Mouse (Mus musculus): ENCODE data around the gene Gpr37l1.
"Not testable (repeated sequence)": the region's sequence is repeated elsewhere in the genome, so short reads cannot be mapped to it uniquely, and the experiment has no call there.

The Gpr37l1 gene

DNA sequence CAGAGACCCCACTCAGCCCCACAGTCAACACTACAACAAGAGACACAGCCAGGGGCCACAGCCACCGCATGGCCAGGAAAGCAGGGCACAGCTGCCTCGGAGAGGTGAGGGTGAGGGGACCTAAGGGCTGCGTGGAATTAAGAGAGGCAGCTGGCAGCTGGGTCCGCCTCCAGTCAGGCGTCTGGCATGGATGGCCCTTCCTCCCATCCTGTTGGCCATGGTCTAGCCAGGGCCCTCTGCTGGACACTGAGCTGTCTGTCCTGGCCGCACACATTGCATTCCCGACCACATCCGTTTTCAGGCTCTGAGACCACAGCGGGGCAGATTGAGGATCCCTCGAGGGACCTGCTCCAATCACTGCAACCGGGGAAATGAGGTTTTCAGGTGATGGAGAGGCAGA lies at the start of gene Gpr37l1:
Gpr37l1 (minus strand) TSS at position 247 of the 400 bp plus-strand sequence.
- DNase-seq: peak; percentile 75 to 81

GRCm38 (mm10) chr1:135213772-135214640 lies 46.5 kb upstream of the Gpr37l1 start:
- DNase-seq: no peak

- no peak for DNase-seq
Measured at GRCm38 (mm10) chr1:135210421-135210820, 42.9 kb upstream of the Gpr37l1 start.

DNA sequence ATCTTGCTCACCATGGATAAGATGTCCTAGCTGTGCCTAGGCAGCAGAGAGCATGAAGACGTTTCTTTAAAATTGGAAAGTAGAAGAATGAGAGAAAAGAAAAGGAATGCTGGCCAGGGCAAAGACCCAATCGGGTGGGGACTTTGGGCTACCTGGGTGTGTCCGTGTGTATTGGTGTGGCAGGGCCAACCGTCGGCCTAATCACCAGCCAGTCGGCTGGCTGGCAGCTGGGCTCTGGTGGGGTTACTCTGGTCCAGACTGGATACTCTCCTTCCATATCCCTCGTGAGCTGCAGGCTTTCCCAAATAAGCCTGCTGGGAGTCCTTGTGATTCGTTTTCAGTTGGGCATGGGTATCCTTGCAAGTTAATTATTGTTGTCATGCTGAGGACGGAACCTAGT lies 41.2 kb upstream of the Gpr37l1 start:
- DNase-seq: no peak

DNA sequence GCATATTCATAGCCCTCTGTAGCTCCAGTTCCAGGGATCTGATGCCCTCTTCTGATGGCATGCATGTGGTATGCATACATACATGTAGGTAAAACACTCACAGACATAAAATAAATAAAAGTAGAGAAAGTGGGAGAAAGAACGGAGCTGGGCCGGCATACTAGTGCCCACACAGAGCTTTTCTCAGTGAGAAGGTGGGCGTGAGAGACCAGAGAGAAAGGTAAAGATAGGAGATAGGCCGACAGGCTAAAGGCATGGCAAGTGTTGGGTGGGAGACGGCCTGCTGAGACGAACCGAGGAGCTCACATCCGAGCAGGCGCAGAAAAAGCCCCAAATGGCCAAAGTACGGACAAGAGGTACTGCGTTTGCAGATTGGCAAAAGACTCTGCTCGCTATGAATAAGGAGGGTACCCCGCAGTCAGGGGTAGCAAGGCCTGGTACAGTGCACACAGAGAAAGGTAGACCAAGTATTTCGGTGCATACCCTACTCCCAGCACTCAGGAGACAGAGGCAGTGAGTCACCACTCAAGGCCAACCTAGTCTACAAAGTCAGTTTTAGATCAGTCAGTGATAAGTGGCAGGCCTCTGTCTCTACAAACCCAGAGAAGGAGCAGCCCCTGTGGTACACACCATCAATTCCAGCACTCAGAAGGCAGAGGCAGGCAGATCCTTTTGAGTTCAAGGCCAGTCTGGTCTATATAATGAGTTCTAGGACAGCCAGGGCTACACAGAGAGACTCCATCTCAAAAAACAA lies 39.3 kb upstream of the Gpr37l1 start:
- DNase-seq: no peak

DNA sequence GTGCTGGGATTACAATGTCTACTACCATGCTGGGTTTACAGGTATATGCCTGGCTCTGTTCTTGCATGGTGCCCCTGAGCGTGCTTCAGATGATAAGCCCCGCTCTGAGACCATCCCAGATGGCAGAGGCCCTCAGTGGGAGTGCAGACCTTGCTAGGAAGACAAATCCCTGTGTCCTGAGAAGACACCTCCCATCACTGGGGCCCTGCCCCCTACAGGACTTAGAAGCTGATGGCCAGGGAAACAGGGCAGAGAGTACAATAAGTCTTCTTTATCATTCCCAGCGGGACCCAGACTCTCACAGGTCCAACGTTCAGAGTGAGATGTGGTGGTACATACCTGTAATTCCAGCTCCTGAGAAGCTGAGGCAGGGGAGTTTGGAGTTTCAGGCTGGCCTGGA lies 37.8 kb upstream of the Gpr37l1 start:
- DNase-seq: no peak

GRCm38 (mm10) chr1:135204196-135205126 lies 37.0 kb upstream of the Gpr37l1 start:
- no peak for DNase-seq

- no peak for DNase-seq
Measured at GRCm38 (mm10) chr1:135200400-135200799, 32.9 kb upstream of the Gpr37l1 start.

GRCm38 (mm10) chr1:135199014-135199819 lies 31.7 kb upstream of the Gpr37l1 start:
- no peak for DNase-seq

GRCm38 (mm10) chr1:135198412-135198811 lies 30.9 kb upstream of the Gpr37l1 start:
- no peak for DNase-seq

GRCm38 (mm10) chr1:135195907-135196440 lies 28.5 kb upstream of the Gpr37l1 start:
- peak; percentile 42 to 47 for DNase-seq

DNA sequence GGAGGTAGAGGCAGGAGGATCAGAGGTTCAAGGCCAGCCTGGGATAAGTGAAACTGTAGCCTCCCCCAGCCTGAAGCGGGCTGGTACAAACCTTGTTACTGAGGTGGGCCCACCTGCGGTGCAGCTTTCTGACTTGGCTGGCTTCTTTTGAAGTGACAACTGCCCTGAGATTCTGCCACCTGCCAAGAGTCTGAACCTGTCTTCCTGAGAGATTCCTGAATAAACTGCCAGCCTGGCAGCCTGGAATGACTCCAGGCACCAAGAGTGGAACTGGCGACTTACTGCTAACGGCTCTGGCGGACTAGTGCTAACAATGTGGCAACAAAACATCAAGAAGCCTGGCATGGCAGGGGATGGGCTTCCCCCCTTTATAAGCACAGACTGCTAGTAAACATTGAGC lies 26.9 kb upstream of the Gpr37l1 start:
- DNase-seq: peak; percentile 77 to 83

- no peak for DNase-seq
Measured at GRCm38 (mm10) chr1:135189186-135189585, 21.7 kb upstream of the Gpr37l1 start.

GRCm38 (mm10) chr1:135188197-135188596 lies 20.7 kb upstream of the Gpr37l1 start:
- peak in 1 of 2 experiments; percentile 62 for DNase-seq

DNA sequence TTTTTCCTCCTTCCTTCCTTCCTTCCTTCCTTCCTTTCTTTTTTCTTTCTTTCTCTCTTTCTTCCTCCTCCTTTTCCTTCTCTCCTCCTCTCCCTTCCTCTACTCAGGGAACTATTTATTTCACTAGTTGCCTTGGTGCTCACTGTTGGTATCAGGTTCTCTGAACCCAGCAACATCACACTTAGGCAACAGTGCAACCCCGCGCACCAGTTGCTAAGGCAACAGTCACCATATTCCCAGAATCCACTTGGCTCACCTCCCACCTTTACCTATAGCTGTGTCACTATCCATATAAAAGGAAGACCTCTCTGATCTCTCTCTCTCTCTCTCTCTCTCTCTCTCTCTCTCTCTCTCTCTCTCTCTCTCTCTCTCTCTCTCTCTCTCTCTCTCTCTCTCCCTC lies 19.5 kb upstream of the Gpr37l1 start:
- DNase-seq: not testable (repeated sequence)

DNA sequence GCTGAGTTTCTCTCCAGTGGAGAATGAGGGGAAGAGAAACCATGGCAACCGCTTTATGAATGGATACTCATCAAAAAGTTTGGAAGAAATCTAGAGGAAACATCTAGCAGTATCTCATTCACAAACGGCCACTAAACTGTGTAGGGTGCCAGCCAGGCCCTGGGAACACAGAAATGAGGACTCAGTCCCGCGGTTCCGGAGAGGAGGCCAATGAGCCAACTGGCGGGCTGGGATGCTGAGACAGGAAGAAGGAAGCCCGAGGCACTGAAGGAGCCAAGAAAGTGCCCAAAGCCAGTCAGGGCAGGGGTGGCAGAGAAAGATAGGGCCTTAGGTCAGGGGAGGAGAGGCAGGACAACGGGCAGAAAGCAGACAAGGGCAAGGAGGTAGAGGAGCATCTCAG lies 18.9 kb upstream of the Gpr37l1 start:
- peak in 1 of 2 experiments; percentile 56 for DNase-seq

GRCm38 (mm10) chr1:135185936-135186335 lies 18.5 kb upstream of the Gpr37l1 start:
- DNase-seq: no peak

- DNase-seq: no peak
Measured at GRCm38 (mm10) chr1:135183941-135184570, 16.6 kb upstream of the Gpr37l1 start.

DNA sequence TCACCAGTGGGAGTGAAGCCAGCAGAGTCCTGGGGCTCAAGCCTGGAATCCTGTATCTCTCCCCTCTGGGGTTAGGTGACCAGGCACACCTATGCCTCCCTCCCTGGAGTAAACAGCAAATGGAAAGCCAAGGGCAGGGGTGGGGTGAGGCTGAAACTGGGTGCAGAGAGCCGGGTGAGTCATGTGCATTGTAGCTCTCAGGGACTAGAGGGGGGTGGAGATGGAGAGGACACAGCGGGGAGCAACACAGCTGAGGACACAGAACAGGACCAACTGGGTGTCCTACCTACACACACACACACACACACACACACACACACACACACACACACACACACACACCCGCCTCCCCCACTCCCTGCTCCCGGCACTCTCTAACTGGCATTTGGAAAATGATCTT lies 16.0 kb upstream of the Gpr37l1 start:
- DNase-seq: no peak

GRCm38 (mm10) chr1:135182975-135183374 lies 15.5 kb upstream of the Gpr37l1 start:
- DNase-seq: no peak

All from cerebellum, postnatal 10 days (tissue).